ENCODE assay signal across 8 mouse cellular contexts in genomic region chr13:108043431-108044221, GRCm38 (mm10). TPM values are rescaled to one million over a fixed set of nuclear protein-coding genes. Genes with fewer than 3 reads are reported as not detected.
DNase-seq lines count a peak whose midpoint lies in the region; ATAC-seq and TF ChIP-seq lines count a peak whose summit lies in the region.

No protein-coding gene starts in this region.

- 0 out of 2 replicates have a peak, but pooled peaks cover 8% of the 10 kb centered on the region for H3K27me3 ChIP-seq in forebrain, embryonic 10.5 days (ENCODE audit: poor library complexity, severe bottlenecking)
- H3K27me3 ChIP-seq in hindbrain, embryonic 13.5 days: no peaks in the 10 kb centered on the region
- no peaks in the 10 kb centered on the region for H3K27me3 ChIP-seq in limb, embryonic 11.5 days (ENCODE audit: control insufficient read depth, insufficient read depth, low read length)
- H3K27me3 ChIP-seq in midbrain, embryonic 11.5 days (ENCODE audit: control insufficient read depth, insufficient read depth, low read length): no peaks in the 10 kb centered on the region

- peak overlapping the region; percentile 94 for H3K9ac ChIP-seq in hindbrain, embryonic 13.5 days
- H3K9ac ChIP-seq in limb, embryonic 11.5 days (ENCODE audit: low read length): peak overlapping the region; percentile 97
- H3K9ac ChIP-seq in midbrain, embryonic 11.5 days (ENCODE audit: low read length): peak overlapping the region; percentile 91

- H3K36me3 ChIP-seq in forebrain, embryonic 10.5 days (replicated peaks): peaks cover 22% of the 10 kb centered on the region
- peaks cover 7% of the 10 kb centered on the region for H3K36me3 ChIP-seq in hindbrain, embryonic 13.5 days
- no peaks in the 10 kb centered on the region for H3K36me3 ChIP-seq in limb, embryonic 11.5 days (ENCODE audit: control insufficient read depth, insufficient read depth, low read length)
- H3K36me3 ChIP-seq in midbrain, embryonic 11.5 days (ENCODE audit: control insufficient read depth, insufficient read depth, low read length): no peaks in the 10 kb centered on the region

- peak overlapping the region; percentile 73 for H3K4me2 ChIP-seq in hindbrain, embryonic 13.5 days
- H3K4me2 ChIP-seq in limb, embryonic 11.5 days (ENCODE audit: low read depth, severe bottlenecking): peak overlapping the region; percentile 64
- peak overlapping the region; percentile 55 for H3K4me2 ChIP-seq in midbrain, embryonic 11.5 days

- peak overlapping the region; percentile 94 for H3K27ac ChIP-seq in gastrocnemius, adult 2 months
- peak overlapping the region; percentile 97 for H3K27ac ChIP-seq in forebrain, embryonic 10.5 days
- peak overlapping the region; percentile 93 for H3K27ac ChIP-seq in hindbrain, embryonic 13.5 days
- H3K27ac ChIP-seq in limb, embryonic 11.5 days (replicated peaks; ENCODE audit: low read depth, low read length): peak overlapping the region; percentile 68; the same call in 1 of the 2 replicates
- peak overlapping the region; percentile 45; the same call in 1 of the 2 replicates for H3K27ac ChIP-seq in midbrain, embryonic 11.5 days (ENCODE audit: low read depth, low read length)

- no peaks in the 10 kb centered on the region for H3K9me3 ChIP-seq in forebrain, embryonic 10.5 days
- H3K9me3 ChIP-seq in hindbrain, embryonic 13.5 days: no peaks in the 10 kb centered on the region
- H3K9me3 ChIP-seq in limb, embryonic 11.5 days (ENCODE audit: control insufficient read depth, low read length): no peaks in the 10 kb centered on the region
- H3K9me3 ChIP-seq in midbrain, embryonic 11.5 days (ENCODE audit: control insufficient read depth, low read length): no peaks in the 10 kb centered on the region

- intact Hi-C loops in gastrocnemius, adult 2 months (cut with DNase I): loop anchor here (2.0 to 5.0 kb wide), 4 partner anchors 109 to 581 kb away; no protein-coding TSS in a partner anchor

- H3K4me3 ChIP-seq in gastrocnemius, adult 2 months: peak overlapping the region; percentile 99
- peak overlapping the region; percentile 96 for H3K4me3 ChIP-seq in forebrain, embryonic 10.5 days
- peak overlapping the region; percentile 94 for H3K4me3 ChIP-seq in hindbrain, embryonic 13.5 days
- H3K4me3 ChIP-seq in limb, embryonic 11.5 days (ENCODE audit: low read depth, low read length): peak overlapping the region; percentile 92
- peak overlapping the region; percentile 76 for H3K4me3 ChIP-seq in midbrain, embryonic 11.5 days (ENCODE audit: low read depth, low read length)

- H3K4me1 ChIP-seq in forebrain, embryonic 10.5 days: peaks cover 59% of the 10 kb centered on the region
- H3K4me1 ChIP-seq in hindbrain, embryonic 13.5 days (replicated peaks): peaks cover 41% of the 10 kb centered on the region
- peaks cover 10% of the 10 kb centered on the region; the same call in 1 of the 2 replicates for H3K4me1 ChIP-seq in limb, embryonic 11.5 days (ENCODE audit: control insufficient read depth, insufficient read depth, low read length)
- H3K4me1 ChIP-seq in midbrain, embryonic 11.5 days (ENCODE audit: control insufficient read depth, insufficient read depth, low read length): peaks cover 24% of the 10 kb centered on the region

- WGBS in forebrain, embryonic 10.5 days: 9% methylated on average over 23 of the region's 23 CpGs
- 2% methylated on average over 23 of the region's 23 CpGs for whole genome bisulfite sequencing in hindbrain, embryonic 13.5 days
- WGBS in limb, embryonic 11.5 days: 6% methylated on average over 23 of the region's 23 CpGs
- WGBS in midbrain, embryonic 11.5 days: 5% methylated on average over 23 of the region's 23 CpGs

- peak; percentile 34 for TF ChIP-seq CTCF in gastrocnemius, adult 2 months (IDR thresholded peaks at IDR 0.05)

- ATAC-seq in hindbrain, embryonic 13.5 days (ENCODE audit: low FRiP score): peak; percentile 65
- peak; percentile 48; the same call in 1 of the 2 replicates for ATAC-seq in limb, embryonic 11.5 days (ENCODE audit: insufficient number of reproducible peaks, low FRiP score, low TSS enrichment, low read depth)
- peak; percentile 71; the same call in 1 of the 2 replicates for ATAC-seq in midbrain, embryonic 11.5 days (ENCODE audit: low FRiP score)

- DNase-seq in gastrocnemius, adult 2 months: no peak
- DNase-seq in gastrocnemius, adult 8-10 months (ENCODE audit: low spot score in 2 of 2): no peak
- DNase-seq in adrenal gland, adult 8-10 months: peak; percentile 13
- no peak for DNase-seq in forebrain, embryonic 10.5 days (ENCODE audit: extremely low spot score, low spot score)
- peak; percentile 43 for DNase-seq in limb, embryonic 11.5 days (ENCODE audit: low spot score)
- DNase-seq in midbrain, embryonic 11.5 days (ENCODE audit: low spot score, missing footprints): peak; percentile 87
- DNase-seq in natural killer cell, adult 2 months (ENCODE audit: low spot score in 2 of 2): no peak

RNA-seq across cellular contexts. Expression of gene Smim15, which starts 0.6 kb away (rescaled TPM):
- total RNA-seq in gastrocnemius, adult 2 months (2021): 10 to 100 TPM; 14.2 to 17.2 TPM
- 10 to 100 TPM; 13.5 to 18.1 (median 15.7) TPM for total RNA-seq in gastrocnemius, adult 8-10 months (2022)
- total RNA-seq in adrenal gland, adult 8-10 months (2022): 10 to 100 TPM; 36.5 to 43.5 (median 39.5) TPM
- 56.0 and 56.5 TPM in 2 replicates for polyA plus RNA-seq in forebrain, embryonic 10.5 days (2016; fragmentation: Nextera tagmentation; extraction: Ambion mirVana)
- polyA plus RNA-seq in hindbrain, embryonic 13.5 days (2015; fragmentation: Nextera tagmentation; extraction: Ambion mirVana): 37.5 and 42.9 TPM in 2 replicates
- polyA plus RNA-seq in limb, embryonic 11.5 days (2014; fragmentation: Nextera tagmentation; extraction: Ambion mirVana): 59.2 and 61.9 TPM in 2 replicates
- polyA plus RNA-seq in midbrain, embryonic 11.5 days (2014; fragmentation: Nextera tagmentation; extraction: Ambion mirVana): 72.9 and 76.9 TPM in 2 replicates

Comparison
In these comparisons a context has a peak if more than half of its experiments do, and no peak if none do; other contexts are left out.
1. DNase-seq: peak in adrenal gland, adult 8-10 months (single experiment), limb, embryonic 11.5 days (single experiment) and midbrain, embryonic 11.5 days (single experiment); none in gastrocnemius, adult 2 months (single experiment), gastrocnemius, adult 8-10 months (0 of 2), forebrain, embryonic 10.5 days (single experiment) and natural killer cell, adult 2 months (0 of 2).
2. H3K27ac ChIP-seq: peak in every context shown above with its lines; median percentile 97 in forebrain, embryonic 10.5 days; 94 in gastrocnemius, adult 2 months; 93 in hindbrain, embryonic 13.5 days; 68 in limb, embryonic 11.5 days; 45 in midbrain, embryonic 11.5 days.
3. Peak in every context shown above with its lines, with median percentiles within 50 percentile points of each other: H3K4me3 ChIP-seq, ATAC-seq, H3K4me2 ChIP-seq and H3K9ac ChIP-seq.